Mouse (Mus musculus): ENCODE measurements around the gene Bcas1. TPM values are rescaled to one million over a fixed set of nuclear protein-coding genes. Genes with fewer than 3 reads are reported as not detected.

Gene Bcas1
- polyA plus RNA-seq, 1 experiment, result 0.63 TPM

Other genes with a start within 250 kb of the Bcas1 start
- 54.8 and 69.2 TPM in 2 replicates for gene Pfdn4, start 68.6 kb upstream of the Bcas1 start, polyA plus RNA-seq (2012; ENCODE audit: insufficient read depth, insufficient read length, missing spikeins)
- gene Cyp24a1, start 69.3 kb upstream of the Bcas1 start, polyA plus RNA-seq (2012; ENCODE audit: insufficient read depth, insufficient read length, missing spikeins), result not detected in 2 replicates
- not detected in 2 replicates for gene 4930470P17Rik, start 174.2 kb upstream of the Bcas1 start, polyA plus RNA-seq (2012; ENCODE audit: insufficient read depth, insufficient read length, missing spikeins)

All from brown adipose tissue, adult 24 weeks (tissue).